Mouse (Mus musculus) heart, embryonic 16.5 days (tissue): Measurements from ENCODE around the gene Gbf1. TPM values are rescaled to one million over a fixed set of nuclear protein-coding genes. Genes with fewer than 3 reads are reported as not detected.

Experiments
- ATAC-seq: fragments of 200-750 bp; cut with Nextera tagmentation; replicated peaks from 2 replicates; pipeline ENCODE4 v1.8.0; 2017; ENCODE audit warnings: moderate number of reproducible peaks; ENCODE audit not compliant: insufficient read depth, low FRiP score; ENCODE audit errors: extremely low read depth
- H3K27ac ChIP-seq: fragments of 300-500 bp; sonication (generic); 2 replicates; pipeline ENCODE4 v1.5.1; 2014; ENCODE audit warnings: mild to moderate bottlenecking, low read length, control low read depth, moderate library complexity
- H3K27me3 ChIP-seq: fragments of 300-500 bp; sonication (generic); 2 replicates; pipeline ENCODE4 v1.6.1; 2014; ENCODE audit warnings: low read length, mixed read lengths; ENCODE audit not compliant: control insufficient read depth, insufficient read depth
- H3K36me3 ChIP-seq: fragments of 300-500 bp; sonication (generic); 2 replicates; pipeline ENCODE4 v1.6.1; 2014; ENCODE audit not compliant: control insufficient read depth, insufficient read depth
- H3K4me1 ChIP-seq: fragments of 300-500 bp; sonication (generic); 2 replicates; pipeline ENCODE4 v1.6.1; 2014; ENCODE audit warnings: low read length, mixed read lengths; ENCODE audit not compliant: control insufficient read depth, insufficient read depth
- H3K4me2 ChIP-seq: fragments of 300-500 bp; sonication (generic); 2 replicates; pipeline ENCODE4 v1.6.1; 2014; ENCODE audit warnings: low read depth, mild to moderate bottlenecking, control low read depth, low read length
- H3K4me3 ChIP-seq: fragments of 300-500 bp; sonication (generic); 2 replicates; pipeline ENCODE4 v1.5.1; 2014; ENCODE audit warnings: mild to moderate bottlenecking, control low read depth, low read length
- H3K9ac ChIP-seq: fragments of 300-500 bp; sonication (generic); 2 replicates; pipeline ENCODE4 v1.6.1; 2014; ENCODE audit warnings: low read length, control low read depth
- H3K9me3 ChIP-seq: fragments of 300-500 bp; sonication (generic); replicated peaks from 2 replicates; pipeline ENCODE4 v1.6.1; 2016; ENCODE audit warnings: low read length; ENCODE audit not compliant: control insufficient read depth
- WGBS: fragments of 180-500 bp; shearing (Covaris S2); extraction: QIAGEN DNeasy Blood & Tissue Kit; methylation state at CpG from one replicate; pipeline ENCODE4 v1.1.7; 2014; 5-methylcytosine and 5-hydroxymethylcytosine counted together
- polyA plus RNA-seq: library from polyadenylated mRNA; unstranded; fragments of >200 nt; fragmentation: Nextera tagmentation; extraction: Ambion mirVana; gene quantifications from 2 replicates; pipeline ENCODE4 v1.2.1, GENCODE M21; 2015

Gbf1 gene
- polyA plus RNA-seq, 1 experiment from 2014 or later = 36.1 TPM

- no peak for ATAC-seq
- Histone ChIP-seq H3K9me3 (no peaks in the 10 kb centered on the region), H3K27me3 (peaks cover 30% of the 10 kb centered on the region), H3K4me2 (no peak overlapping the region), H3K36me3 (peaks cover 28% of the 10 kb centered on the region), H3K4me3 (no peak overlapping the region), H3K9ac (no peak overlapping the region), H3K4me1 (peaks cover 15% of the 10 kb centered on the region), H3K27ac (no peak overlapping the region)
- 89% methylated on average over 12 of the region's 12 CpGs for WGBS
These were observed 158.1 kb downstream of the Gbf1 start for GRCm38 (mm10) chr19:46310312-46310865.

GRCm38 (mm10) chr19:46311341-46311740 is 159.0 kb downstream of the Gbf1 start:
- Histone ChIP-seq H3K27ac (no peak overlapping the region), H3K9me3 (no peaks in the 10 kb centered on the region), H3K4me1 (peaks cover 14% of the 10 kb centered on the region), H3K36me3 (peaks cover 28% of the 10 kb centered on the region), H3K27me3 (peaks cover 40% of the 10 kb centered on the region), H3K4me2 (no peak overlapping the region), H3K4me3 (no peak overlapping the region), H3K9ac (no peak overlapping the region)
- ATAC-seq = no peak
- WGBS = 84% methylated on average over 9 of the region's 9 CpGs

DNA sequence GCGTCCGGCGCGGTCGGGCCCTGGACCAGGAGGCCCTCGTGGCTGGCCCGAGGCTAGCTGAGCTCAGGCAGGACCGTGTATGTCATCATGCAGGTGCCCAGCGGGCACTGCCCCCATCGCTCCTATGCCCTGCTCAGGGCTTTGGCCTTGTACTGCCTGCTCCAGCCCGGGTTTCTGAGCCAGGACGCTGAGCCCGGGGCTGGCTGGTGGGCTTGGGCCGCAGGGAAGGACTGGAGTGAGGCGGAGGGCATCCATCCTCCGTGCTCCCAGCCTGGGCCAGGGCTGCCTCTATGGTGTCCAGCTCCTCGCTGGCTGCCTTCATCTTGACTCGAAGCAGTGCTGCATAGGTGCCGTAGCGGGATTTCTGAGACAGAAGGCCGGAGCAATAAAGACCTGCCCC is 160.3 kb downstream of the Gbf1 start:
- Histone ChIP-seq H3K4me3 (no peak overlapping the region), H3K4me2 (no peak overlapping the region), H3K9me3 (no peaks in the 10 kb centered on the region), H3K9ac (no peak overlapping the region), H3K36me3 (peaks cover 28% of the 10 kb centered on the region), H3K4me1 (peaks cover 18% of the 10 kb centered on the region), H3K27me3 (peaks cover 50% of the 10 kb centered on the region), H3K27ac (no peak overlapping the region)
- 91% methylated on average over 21 of the region's 21 CpGs for WGBS
- ATAC-seq = no peak

DNA sequence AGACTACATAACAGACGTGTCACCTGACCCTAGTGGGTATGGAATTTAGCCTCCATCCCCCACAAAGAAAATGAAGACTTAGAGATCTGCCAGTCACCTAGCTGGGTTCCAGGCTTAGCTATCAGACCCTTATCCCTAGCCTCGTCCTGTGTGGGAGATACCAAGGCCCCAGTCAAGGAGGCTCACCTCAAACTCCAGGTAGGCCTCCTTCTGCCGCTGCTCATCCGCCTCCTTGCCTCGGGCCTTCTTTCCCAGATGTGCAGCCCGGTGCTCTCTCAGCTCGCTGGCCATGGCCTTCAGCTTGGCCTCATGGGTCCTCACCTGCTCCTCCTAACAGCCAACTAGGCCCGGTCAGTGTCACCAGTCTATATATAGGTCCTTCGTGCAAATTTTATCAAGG is 160.8 kb downstream of the Gbf1 start:
- Histone ChIP-seq H3K27me3 (peaks cover 51% of the 10 kb centered on the region), H3K36me3 (peaks cover 24% of the 10 kb centered on the region), H3K27ac (no peak overlapping the region), H3K4me3 (no peak overlapping the region), H3K9ac (no peak overlapping the region), H3K9me3 (no peaks in the 10 kb centered on the region), H3K4me2 (no peak overlapping the region), H3K4me1 (peaks cover 20% of the 10 kb centered on the region)
- WGBS = 86% methylated on average over 9 of the region's 9 CpGs
- ATAC-seq = no peak

DNA sequence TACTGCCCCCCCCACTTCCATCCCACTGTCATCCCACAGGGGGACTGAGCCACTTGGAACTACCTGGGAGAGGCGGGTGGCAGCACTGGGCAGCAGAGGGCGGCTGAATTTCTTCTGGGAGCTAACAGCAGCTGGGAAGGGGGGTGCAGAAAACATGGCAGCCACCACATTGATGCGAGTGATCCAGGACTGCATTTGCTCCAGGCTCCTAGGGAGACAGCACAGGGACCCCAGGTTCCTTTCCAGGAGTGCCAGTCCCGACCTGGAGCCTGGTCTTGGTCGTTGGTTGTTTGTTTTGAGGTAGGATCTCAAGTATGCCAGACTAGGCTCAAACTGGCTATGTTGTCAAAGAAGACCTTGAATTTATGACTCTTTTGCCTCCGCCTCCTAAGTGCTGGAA is 161.3 kb downstream of the Gbf1 start:
- no peak overlapping the region for H3K4me3 ChIP-seq
- peaks cover 24% of the 10 kb centered on the region for H3K36me3 ChIP-seq
- H3K27me3 ChIP-seq = peaks cover 56% of the 10 kb centered on the region
- H3K4me2 ChIP-seq = no peak overlapping the region
- no peak overlapping the region for H3K9ac ChIP-seq
- ATAC-seq = no peak
- H3K9me3 ChIP-seq = no peaks in the 10 kb centered on the region
- WGBS = 72% methylated on average over 6 of the region's 6 CpGs
- no peak overlapping the region for H3K27ac ChIP-seq
- peaks cover 18% of the 10 kb centered on the region for H3K4me1 ChIP-seq

GRCm38 (mm10) chr19:46314151-46314601 is 161.9 kb downstream of the Gbf1 start:
- no peak for ATAC-seq
- Histone ChIP-seq H3K27ac (no peak overlapping the region), H3K4me2 (no peak overlapping the region), H3K9ac (no peak overlapping the region), H3K4me3 (no peak overlapping the region), H3K27me3 (peaks cover 61% of the 10 kb centered on the region), H3K4me1 (peaks cover 15% of the 10 kb centered on the region), H3K9me3 (no peaks in the 10 kb centered on the region), H3K36me3 (peaks cover 24% of the 10 kb centered on the region)
- WGBS = 23% methylated on average over 18 of the region's 18 CpGs

DNA sequence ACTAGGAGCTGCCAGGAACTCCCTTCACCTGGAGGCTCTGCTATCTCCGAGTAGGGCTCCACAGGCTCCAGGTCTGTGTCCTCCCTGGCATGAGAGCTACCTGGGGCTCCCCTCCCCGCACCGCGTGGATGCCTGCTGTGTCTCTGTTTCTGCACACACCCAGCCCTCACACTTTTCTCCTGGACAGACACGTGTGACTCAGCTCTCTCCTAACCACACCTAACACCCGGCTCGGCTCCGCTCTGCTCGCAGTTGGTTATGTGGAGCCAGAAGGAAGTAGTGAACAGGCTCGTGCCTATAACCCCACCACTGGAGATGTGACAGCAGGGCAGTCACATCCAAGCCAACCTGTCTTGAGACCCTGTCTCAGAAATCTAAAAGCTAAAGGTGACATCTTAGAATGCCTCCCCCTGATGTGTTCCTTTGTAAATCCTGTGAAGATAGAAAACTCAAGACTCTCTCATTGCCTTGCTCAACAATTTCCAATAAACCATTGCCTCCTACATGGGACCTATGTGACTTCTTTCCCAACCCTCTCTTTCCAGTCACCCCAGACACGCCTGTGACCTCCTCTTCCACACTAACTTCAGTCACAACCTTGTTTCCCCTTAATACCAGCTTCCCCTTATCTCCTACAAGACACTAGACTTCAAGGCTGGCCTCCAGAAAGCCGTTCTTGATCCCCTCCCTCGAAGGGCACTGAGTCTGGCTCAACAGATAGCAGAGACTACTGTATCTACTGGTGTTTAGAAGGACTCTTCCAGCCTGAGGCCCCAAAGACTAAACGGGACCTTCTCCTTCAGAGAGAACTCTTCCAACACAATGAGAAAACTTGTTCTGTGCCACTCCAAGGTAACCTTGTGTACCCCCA is 162.8 kb downstream of the Gbf1 start:
- Histone ChIP-seq H3K9ac (no peak overlapping the region), H3K36me3 (peaks cover 17% of the 10 kb centered on the region), H3K9me3 (no peaks in the 10 kb centered on the region), H3K27ac (no peak overlapping the region), H3K4me3 (no peak overlapping the region), H3K4me1 (peaks cover 14% of the 10 kb centered on the region), H3K4me2 (no peak overlapping the region), H3K27me3 (peaks cover 65% of the 10 kb centered on the region)
- no peak for ATAC-seq
- WGBS = 38% methylated on average over 14 of the region's 14 CpGs

DNA sequence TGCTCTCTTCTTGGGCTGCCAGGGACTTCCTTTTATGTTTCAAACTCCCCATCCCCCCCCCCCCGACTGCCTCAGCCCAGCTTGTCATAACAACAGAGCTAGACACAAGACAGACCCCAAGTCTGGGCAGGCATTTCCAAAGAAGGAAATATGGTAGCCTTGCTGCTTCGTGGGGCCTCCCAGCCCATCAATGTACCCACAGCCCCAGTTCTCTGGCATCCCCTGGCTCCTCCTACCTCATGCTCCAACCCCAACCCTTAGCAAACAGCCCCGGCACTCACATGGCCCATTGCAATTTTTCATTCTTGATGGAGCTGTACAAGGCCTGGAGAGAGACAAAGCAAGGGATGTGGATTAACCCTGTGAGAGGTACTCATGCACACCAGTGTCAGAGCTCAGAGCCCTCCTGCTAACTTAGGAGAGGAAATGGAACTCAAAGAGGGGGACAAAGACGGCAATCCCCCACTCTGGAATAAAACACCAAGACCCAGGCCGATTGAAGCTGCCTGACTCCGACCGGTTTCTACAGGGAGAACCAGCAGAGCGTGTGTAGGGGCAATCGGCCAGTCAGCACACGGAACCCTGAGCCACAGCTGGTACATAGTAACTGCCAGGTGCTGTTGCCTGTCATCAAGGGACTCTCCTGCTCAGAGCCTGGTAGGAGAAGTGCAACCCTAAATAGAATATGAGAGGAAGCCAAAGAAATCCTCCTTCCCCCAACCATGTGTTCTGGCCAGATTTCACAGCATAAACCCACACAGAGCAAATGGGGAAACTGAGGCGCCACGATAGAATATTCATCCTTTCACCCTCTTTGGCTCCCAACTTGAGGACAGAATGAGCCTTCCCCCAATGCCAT is 163.7 kb downstream of the Gbf1 start:
- Histone ChIP-seq H3K4me1 (peaks cover 14% of the 10 kb centered on the region), H3K27ac (no peak overlapping the region), H3K9me3 (no peaks in the 10 kb centered on the region), H3K9ac (no peak overlapping the region), H3K27me3 (peaks cover 74% of the 10 kb centered on the region), H3K4me3 (no peak overlapping the region), H3K36me3 (peaks cover 10% of the 10 kb centered on the region), H3K4me2 (no peak overlapping the region)
- WGBS = 51% methylated on average over 12 of the region's 12 CpGs
- ATAC-seq = no peak
